Mouse (Mus musculus) spleen, adult 2 months (tissue): ENCODE results near the gene Creb3l1. TPM values are rescaled to one million over a fixed set of nuclear protein-coding genes. Genes with fewer than 3 reads are reported as not detected.

Experiments used
- DNase-seq, 2 experiments: peaks; one replicate each; pipeline versions ENCODE4 v3.0.0 to v3.0.0-alpha.2; 2012 to 2021; ENCODE audit warnings: low spot score in 2 of 2, low read depth in 1 of 2
- H3K27ac ChIP-seq: fragments of 200-500 bp; 2 replicates; pipeline ENCODE4 v1.5.1; 2012; ENCODE audit warnings: low read length, inconsistent platforms; ENCODE audit not compliant: insufficient read depth
- H3K27me3 ChIP-seq: fragments of 200-500 bp; 2 replicates; pipeline ENCODE4 v1.6.1; 2012; ENCODE audit warnings: mild to moderate bottlenecking, moderate library complexity, low read length, inconsistent platforms; ENCODE audit not compliant: control insufficient read depth, insufficient read depth
- H3K36me3 ChIP-seq: fragments of 200-500 bp; 2 replicates; pipeline ENCODE4 v1.6.1; 2012; ENCODE audit warnings: mild to moderate bottlenecking, low read length, inconsistent platforms; ENCODE audit not compliant: control insufficient read depth, insufficient read depth
- H3K4me1 ChIP-seq: fragments of 200-500 bp; 2 replicates; pipeline ENCODE4 v1.6.1; 2011; ENCODE audit warnings: inconsistent platforms; ENCODE audit not compliant: control insufficient read depth, insufficient read depth, insufficient read length
- H3K4me3 ChIP-seq: fragments of 200-500 bp; 2 replicates; pipeline ENCODE4 v1.5.1; 2011; ENCODE audit warnings: mild to moderate bottlenecking, inconsistent platforms; ENCODE audit not compliant: insufficient read depth, insufficient read length; ENCODE audit errors: extremely low read depth
- CTCF ChIP-seq: fragments of 200-500 bp; IDR thresholded peaks from 2 replicates; pipeline ENCODE4 v1.5.1; 2011; ENCODE audit warnings: mild to moderate bottlenecking, inconsistent platforms; ENCODE audit not compliant: insufficient read depth, insufficient read length, insufficient replicate concordance; ENCODE audit errors: extremely low read depth
- POLR2A ChIP-seq: fragments of 200-500 bp; IDR thresholded peaks from 2 replicates; pipeline ENCODE4 v1.6.1; 2011; ENCODE audit warnings: low read depth, low read length, inconsistent platforms
- WGBS: fragments of 180-500 bp; shearing (Covaris S2); methylation state at CpG from one replicate; pipeline ENCODE4 v1.1.7; 2018; 5-methylcytosine and 5-hydroxymethylcytosine counted together
- polyA plus RNA-seq: library from polyadenylated mRNA; depleted of rRNA; stranded (reverse); fragments of >200 nt; gene quantifications from 2 replicates; pipeline ENCODE4 v1.2.3, GENCODE M21; 2012

The Creb3l1 gene
- polyA plus RNA-seq, 1 experiment: 4.0 TPM

DNA sequence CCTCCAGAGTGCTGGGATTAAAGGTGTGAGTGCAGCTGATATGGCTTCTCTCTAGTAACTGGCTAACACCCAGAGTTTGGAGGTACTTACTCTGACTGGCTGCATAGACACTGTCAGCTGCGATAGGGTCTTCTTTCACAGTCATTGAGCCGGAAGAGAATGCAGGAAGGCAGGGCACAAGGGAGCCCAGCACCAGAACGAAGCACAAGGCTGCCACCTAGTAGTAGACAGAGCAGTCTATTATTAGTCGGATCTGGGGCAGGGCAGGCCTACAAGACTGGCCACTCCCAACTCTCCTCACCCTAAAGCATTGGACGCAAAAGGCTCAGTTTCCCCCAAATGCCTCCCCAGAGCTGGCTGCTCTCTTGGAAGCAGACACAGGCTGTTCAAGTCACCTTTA lies 38.2 kb downstream of the Creb3l1 start:
- under 1% methylated on average over 5 of the region's 5 CpGs for WGBS
- peaks cover 8% of the 10 kb centered on the region; the same call in 1 of the 2 replicates for H3K4me1 ChIP-seq
- peak; percentile 51; the same call in 1 of the 2 replicates for TF ChIP-seq CTCF
- no peak for TF ChIP-seq POLR2A
- no peaks in the 10 kb centered on the region for H3K27me3 ChIP-seq
- H3K4me3 ChIP-seq: no peak overlapping the region
- 0 out of 2 replicates have a peak overlapping the region, but pooled peaks have one; percentile 27 for H3K27ac ChIP-seq
- DNase-seq: peak in 1 of 2 experiments; percentile 55
- H3K36me3 ChIP-seq: no peaks in the 10 kb centered on the region

- WGBS: 24% methylated on average over 9 of the region's 9 CpGs
- peak overlapping the region; percentile 44 for H3K27ac ChIP-seq
- H3K27me3 ChIP-seq: no peaks in the 10 kb centered on the region
- no peak overlapping the region for H3K4me3 ChIP-seq
- no peak for DNase-seq
- no peaks in the 10 kb centered on the region for H3K36me3 ChIP-seq
- H3K4me1 ChIP-seq: peaks cover 8% of the 10 kb centered on the region; the same call in 1 of the 2 replicates
- TF ChIP-seq CTCF: no peak
- TF ChIP-seq POLR2A: no peak
Observed at GRCm38 (mm10) chr2:91984906-91985525, 39.3 kb downstream of the Creb3l1 start.

GRCm38 (mm10) chr2:91984439-91984838 lies 39.9 kb downstream of the Creb3l1 start:
- 1% methylated on average over 10 of the region's 13 CpGs for WGBS
- peak; percentile 73 to 75 for DNase-seq
- TF ChIP-seq CTCF (no peak), POLR2A (no peak)
- Histone ChIP-seq H3K36me3 (no peaks in the 10 kb centered on the region), H3K27me3 (no peaks in the 10 kb centered on the region), H3K4me1 (peaks cover 8% of the 10 kb centered on the region; the same call in 1 of the 2 replicates), H3K4me3 (peak overlapping the region; percentile 31), H3K27ac (peak overlapping the region; percentile 57)

DNA sequence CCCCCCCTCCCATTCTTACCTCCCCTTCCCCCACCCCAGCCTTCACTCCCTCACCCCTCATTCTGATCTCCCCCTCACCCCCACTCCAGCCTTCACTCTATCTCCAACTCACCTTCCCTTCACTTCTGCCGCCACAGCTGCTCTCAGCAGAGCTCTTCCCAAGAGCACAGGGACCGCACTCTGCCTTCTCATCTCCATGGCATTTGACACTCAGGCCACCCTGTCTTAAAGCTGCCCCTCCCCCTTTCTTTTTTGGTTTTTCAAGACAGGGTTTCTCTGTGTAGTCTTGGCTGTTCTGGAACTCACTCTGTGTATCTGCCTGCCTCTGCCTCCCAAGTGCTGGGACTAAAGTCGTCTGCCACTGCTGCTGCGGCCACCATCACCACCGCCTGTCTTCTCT lies 43.5 kb downstream of the Creb3l1 start:
- Histone ChIP-seq H3K27ac (no peak overlapping the region), H3K36me3 (no peaks in the 10 kb centered on the region), H3K4me3 (no peak overlapping the region), H3K27me3 (peaks cover 5% of the 10 kb centered on the region), H3K4me1 (peaks cover 11% of the 10 kb centered on the region)
- TF ChIP-seq CTCF: no peak
- TF ChIP-seq POLR2A: no peak
- no peak for DNase-seq
- 93% methylated on average over 5 of the region's 5 CpGs for WGBS

DNA sequence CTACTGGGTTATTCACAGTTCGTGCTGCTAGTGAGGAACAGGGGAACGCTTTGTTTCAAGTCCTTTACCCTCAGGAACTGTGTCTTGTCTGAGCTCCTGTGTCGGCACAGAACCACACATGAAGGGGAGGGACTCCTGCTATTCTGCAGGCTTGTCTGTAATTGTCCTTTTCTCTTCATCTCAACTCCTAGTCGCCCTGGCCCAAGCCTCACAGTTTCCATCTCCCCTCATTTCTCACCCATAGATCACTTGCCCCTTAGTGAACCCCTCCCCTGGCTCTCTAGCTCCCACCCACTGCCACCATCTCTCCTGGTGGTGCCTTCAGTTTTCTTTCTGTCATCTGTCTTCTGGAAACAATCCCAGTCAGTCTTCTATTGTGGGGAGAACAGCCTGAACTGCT lies 44.1 kb downstream of the Creb3l1 start:
- Histone ChIP-seq H3K27me3 (peaks cover 10% of the 10 kb centered on the region), H3K36me3 (no peaks in the 10 kb centered on the region), H3K27ac (no peak overlapping the region), H3K4me3 (no peak overlapping the region), H3K4me1 (peaks cover 14% of the 10 kb centered on the region)
- no peak for DNase-seq
- TF ChIP-seq POLR2A: no peak
- TF ChIP-seq CTCF: no peak
- WGBS: 72% methylated on average over 4 of the region's 4 CpGs

DNA sequence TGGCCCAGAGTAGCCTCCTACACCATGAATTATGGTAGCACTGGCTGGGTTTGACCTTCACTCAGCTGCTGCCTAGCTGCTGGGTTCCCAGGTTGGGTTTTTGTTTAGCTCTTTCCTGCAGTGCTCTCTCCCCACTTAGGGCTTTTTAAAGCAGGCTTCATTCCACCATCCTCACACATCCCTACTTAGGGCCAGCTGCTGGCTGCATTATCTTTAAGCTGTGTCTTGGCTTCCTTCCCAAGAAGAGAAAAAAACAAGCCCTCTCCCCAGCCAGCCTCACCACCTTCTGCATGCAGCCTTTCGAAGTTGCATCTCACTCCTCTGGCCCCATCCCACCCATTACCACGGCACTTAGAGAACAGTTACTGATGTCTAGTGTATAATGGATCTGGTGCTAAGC lies 45.8 kb downstream of the Creb3l1 start:
- 52% methylated on average over 2 of the region's 2 CpGs for WGBS

DNA sequence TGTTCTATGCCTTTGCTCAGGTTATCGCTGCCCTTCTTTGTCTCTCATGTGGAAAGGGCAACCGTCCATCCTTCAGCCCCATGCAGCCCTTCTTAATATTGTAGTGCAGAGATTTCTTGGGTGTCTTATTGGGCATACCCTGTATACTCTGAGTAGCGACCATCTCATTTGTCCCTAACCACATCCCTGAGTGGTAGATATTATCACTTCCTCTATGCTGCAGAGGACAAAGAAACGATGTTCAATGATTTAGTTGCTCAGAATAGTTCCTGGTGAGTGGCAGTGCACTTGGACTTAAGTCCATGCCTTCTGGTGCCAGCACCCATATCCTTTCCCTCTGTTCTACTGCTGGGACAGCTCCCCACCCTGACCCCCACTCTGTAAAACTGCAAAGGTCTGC lies 46.3 kb downstream of the Creb3l1 start:
- Histone ChIP-seq H3K27me3 (peaks cover 12% of the 10 kb centered on the region), H3K36me3 (no peaks in the 10 kb centered on the region), H3K4me3 (no peak overlapping the region), H3K27ac (no peak overlapping the region), H3K4me1 (peaks cover 8% of the 10 kb centered on the region)
- TF ChIP-seq POLR2A (no peak), CTCF (no peak)
- DNase-seq: no peak
- 32% methylated on average over 4 of the region's 4 CpGs for whole genome bisulfite sequencing

More for the DNA sequence above, 45.8 kb downstream of the Creb3l1 start:
- peaks cover 8% of the 10 kb centered on the region for H3K4me1 ChIP-seq
- no peak overlapping the region for H3K27ac ChIP-seq
- no peak overlapping the region for H3K4me3 ChIP-seq
- H3K27me3 ChIP-seq: peaks cover 12% of the 10 kb centered on the region
- TF ChIP-seq POLR2A (no peak), CTCF (no peak)
- no peak for DNase-seq
- no peaks in the 10 kb centered on the region for H3K36me3 ChIP-seq
